Mouse (Mus musculus) myocyte (in vitro differentiated cells): ENCODE data around the gene Spag5. TPM values are rescaled to one million over a fixed set of nuclear protein-coding genes. Genes with fewer than 3 reads are reported as not detected.
A peak's percentile ranks its signal among the peaks of the same experiment; 100 is the strongest.

ENCODE experiments used
- H3K27me3 ChIP-seq: one replicate; pipeline ENCODE4 v1.6.1; 2011; ENCODE audit not compliant: control insufficient read depth, insufficient read depth, insufficient read length
- H3K36me3 ChIP-seq: one replicate; pipeline ENCODE4 v1.6.1; 2011; ENCODE audit not compliant: control insufficient read depth, insufficient read depth
- H3K4me2 ChIP-seq: one replicate; pipeline ENCODE4 v1.6.1; 2011; ENCODE audit warnings: low read depth, control low read depth
- H3K4me3 ChIP-seq: one replicate; pipeline ENCODE4 v1.5.1; 2011; ENCODE audit warnings: mild to moderate bottlenecking, control low read depth, moderate library complexity
- H3K79me2 ChIP-seq: one replicate; pipeline ENCODE4 v1.6.1; 2011; ENCODE audit not compliant: control insufficient read depth, insufficient read depth
- H3ac ChIP-seq: one replicate; pipeline ENCODE4 v1.6.1; 2011; ENCODE audit not compliant: control insufficient read depth, insufficient read length
- CEBPB ChIP-seq: IDR thresholded peaks from 2 replicates; pipeline ENCODE4 v1.6.1; 2011; ENCODE audit warnings: mild to moderate bottlenecking, moderate library complexity; ENCODE audit not compliant: poor library complexity, insufficient read depth, severe bottlenecking
- E2F4 ChIP-seq: IDR thresholded peaks from one replicate; pipeline ENCODE4 v1.6.1; 2011; ENCODE audit warnings: mild to moderate bottlenecking, control low read depth, moderate library complexity; ENCODE audit not compliant: insufficient read depth
- MAX ChIP-seq: IDR thresholded peaks from one replicate; pipeline ENCODE4 v1.6.1; 2011; ENCODE audit warnings: low read depth, mild to moderate bottlenecking, control low read depth
- MYOD1 ChIP-seq, 3 experiments: IDR thresholded peaks; one replicate each; pipeline ENCODE4 v1.6.1; 2011; ENCODE audit warnings: control low read depth in 2 of 3, low read depth in 2 of 3, mild to moderate bottlenecking in 2 of 3, moderate library complexity in 1 of 3; ENCODE audit not compliant: insufficient read length in 2 of 3, control insufficient read depth in 1 of 3
- MYOG ChIP-seq, 3 experiments: IDR thresholded peaks; one replicate each; pipeline ENCODE4 v1.6.1; 2011; ENCODE audit warnings: control low read depth in 2 of 3, low read depth in 2 of 3, mild to moderate bottlenecking in 2 of 3; ENCODE audit not compliant: insufficient read length in 2 of 3, control insufficient read depth in 1 of 3, insufficient read depth in 1 of 3
- POLR2A ChIP-seq: IDR thresholded peaks from one replicate; pipeline ENCODE4 v1.6.1; 2011; ENCODE audit warnings: low read depth, mild to moderate bottlenecking, control low read depth, moderate library complexity; ENCODE audit not compliant: insufficient read length
- POLR2AphosphoS2 ChIP-seq: IDR thresholded peaks from one replicate; pipeline ENCODE4 v1.6.1; 2011; ENCODE audit warnings: low read depth, control low read depth; ENCODE audit not compliant: insufficient read length
- REST ChIP-seq: IDR thresholded peaks from one replicate; pipeline ENCODE4 v1.6.1; 2011; ENCODE audit warnings: mild to moderate bottlenecking, control low read depth, moderate library complexity; ENCODE audit not compliant: insufficient read depth, insufficient read length
- SRF ChIP-seq: IDR thresholded peaks from one replicate; pipeline ENCODE4 v1.6.1; 2011; ENCODE audit warnings: low read depth; ENCODE audit not compliant: control insufficient read depth, insufficient read length
- TCF12 ChIP-seq: IDR thresholded peaks from one replicate; pipeline ENCODE4 v1.6.1; 2011; ENCODE audit warnings: mild to moderate bottlenecking, control low read depth; ENCODE audit not compliant: poor library complexity, insufficient read depth, severe bottlenecking
- TCF3 ChIP-seq: IDR thresholded peaks from one replicate; pipeline ENCODE4 v1.6.1; 2011; ENCODE audit warnings: low read depth, control low read depth; ENCODE audit not compliant: insufficient read length
- USF1 ChIP-seq: IDR thresholded peaks from one replicate; pipeline ENCODE4 v1.6.1; 2011; ENCODE audit warnings: low read depth, mild to moderate bottlenecking, control low read depth, moderate library complexity
- polyA plus RNA-seq: library from polyadenylated mRNA; unstranded; fragments of >200 nt; fragmentation: generic; extraction: Trizol; gene quantifications from one replicate; pipeline ENCODE4 v1.2.1, GENCODE M21; 2012; ENCODE audit warnings: missing spikeins

The Spag5 gene
- polyA plus RNA-seq, 1 experiment: 19.2 TPM

GRCm38 (mm10) chr11:78322076-78322831, 20.9 kb downstream of the Spag5 start:
- Histone ChIP-seq H3K36me3 (peaks cover 29% of the 10 kb centered on the region), H3K4me2 (no peak overlapping the region), H3K79me2 (no peaks in the 10 kb centered on the region), H3ac (no peak overlapping the region), H3K4me3 (no peak overlapping the region), H3K27me3 (no peaks in the 10 kb centered on the region)
- TF ChIP-seq REST (no peak), CEBPB (no peak), MAX (no peak), MYOG (IDR thresholded peaks at IDR 0.05; ENCODE audit: control insufficient read depth in 1 of 3, insufficient read depth in 1 of 3, insufficient read length in 2 of 3, low read depth in 2 of 3) (no peak), POLR2AphosphoS2 (no peak), MYOD1 (IDR thresholded peaks at IDR 0.05; ENCODE audit: control insufficient read depth in 1 of 3, insufficient read length in 2 of 3, low read depth in 2 of 3) (no peak), E2F4 (no peak), POLR2A (no peak), USF1 (no peak), TCF3 (no peak), TCF12 (no peak), SRF (no peak)

DNA sequence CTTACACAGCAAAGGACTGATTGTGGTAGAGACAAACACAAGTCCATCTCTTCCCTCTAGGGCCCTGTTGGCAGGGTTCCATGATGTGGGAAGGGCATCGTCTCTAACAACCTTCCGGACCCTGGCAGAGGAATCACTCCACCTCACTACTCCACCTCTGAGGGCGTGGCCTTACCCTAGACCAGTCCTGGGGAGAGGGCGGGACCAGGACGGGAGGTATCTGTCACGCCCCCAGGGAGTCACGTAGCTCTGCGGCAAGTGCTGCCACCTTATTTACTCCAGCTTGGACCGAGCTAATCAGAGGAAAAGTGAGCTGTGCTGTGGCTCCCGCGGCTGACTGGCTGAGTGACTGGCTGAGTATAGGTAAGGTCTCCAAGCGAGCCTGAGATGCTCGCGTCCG, 21.5 kb downstream of the Spag5 start, which contains the start of gene Aldoc:
Gene Aldoc, plus strand, starts transcription at position 109 of the 400 bp plus-strand sequence.
- Histone ChIP-seq H3K27me3 (no peaks in the 10 kb centered on the region), H3K36me3 (peaks cover 22% of the 10 kb centered on the region), H3ac (no peak within 1 kb of the TSS), H3K4me3 (no peak within 1 kb of the TSS), H3K4me2 (no peak within 1 kb of the TSS), H3K79me2 (no peaks in the 10 kb centered on the region)
- no peak for TF ChIP-seq MYOG (IDR thresholded peaks at IDR 0.05; ENCODE audit: control insufficient read depth in 1 of 3, insufficient read depth in 1 of 3, insufficient read length in 2 of 3, low read depth in 2 of 3)
- TF ChIP-seq POLR2AphosphoS2: peak; percentile 66
- no peak for TF ChIP-seq MAX
- TF ChIP-seq USF1: no peak
- no peak for TF ChIP-seq E2F4
- no peak for TF ChIP-seq MYOD1 (IDR thresholded peaks at IDR 0.05; ENCODE audit: control insufficient read depth in 1 of 3, insufficient read length in 2 of 3, low read depth in 2 of 3)
- TF ChIP-seq SRF: no peak
- no peak for TF ChIP-seq TCF3

GRCm38 (mm10) chr11:78324000-78324785, 22.9 kb downstream of the Spag5 start:
- H3ac ChIP-seq: no peak overlapping the region
- H3K27me3 ChIP-seq: no peaks in the 10 kb centered on the region
- no peak overlapping the region for H3K4me2 ChIP-seq
- TF ChIP-seq SRF: no peak
- TF ChIP-seq MYOG (IDR thresholded peaks at IDR 0.05; ENCODE audit: control insufficient read depth in 1 of 3, insufficient read depth in 1 of 3, insufficient read length in 2 of 3, low read depth in 2 of 3): no peak
- TF ChIP-seq CEBPB: no peak
- no peak for TF ChIP-seq MAX
- no peak for TF ChIP-seq MYOD1 (IDR thresholded peaks at IDR 0.05; ENCODE audit: control insufficient read depth in 1 of 3, insufficient read length in 2 of 3, low read depth in 2 of 3)
- TF ChIP-seq TCF12: no peak
- TF ChIP-seq REST: no peak
- no peak for TF ChIP-seq POLR2AphosphoS2
- TF ChIP-seq USF1: no peak
- TF ChIP-seq TCF3: no peak
- no peaks in the 10 kb centered on the region for H3K79me2 ChIP-seq
- peaks cover 14% of the 10 kb centered on the region for H3K36me3 ChIP-seq
- H3K4me3 ChIP-seq: no peak overlapping the region

DNA sequence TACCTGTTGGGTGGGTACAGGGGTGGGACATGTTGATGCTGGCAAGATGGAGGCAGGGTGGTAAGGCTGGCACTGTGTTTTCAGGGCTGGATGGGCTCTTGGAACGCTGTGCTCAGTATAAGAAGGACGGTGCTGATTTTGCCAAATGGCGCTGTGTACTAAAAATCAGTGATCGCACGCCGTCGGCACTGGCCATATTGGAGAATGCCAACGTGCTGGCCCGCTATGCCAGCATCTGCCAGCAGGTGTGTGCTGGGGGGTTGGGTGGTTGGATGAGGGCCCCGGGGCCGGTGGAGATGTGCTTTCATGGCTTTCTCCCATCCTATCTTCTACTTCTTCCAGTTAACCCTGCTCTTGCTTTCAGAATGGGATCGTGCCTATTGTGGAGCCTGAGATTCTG, 23.6 kb downstream of the Spag5 start:
- H3ac ChIP-seq: no peak overlapping the region
- no peaks in the 10 kb centered on the region for H3K27me3 ChIP-seq
- TF ChIP-seq E2F4: no peak
- TF ChIP-seq CEBPB: no peak
- no peak for TF ChIP-seq TCF12
- no peak for TF ChIP-seq SRF
- no peak for TF ChIP-seq POLR2AphosphoS2
- no peak for TF ChIP-seq TCF3
- no peak for TF ChIP-seq POLR2A
- TF ChIP-seq MYOD1 (IDR thresholded peaks at IDR 0.05; ENCODE audit: control insufficient read depth in 1 of 3, insufficient read length in 2 of 3, low read depth in 2 of 3): no peak
- TF ChIP-seq MAX: no peak
- no peak for TF ChIP-seq REST
- no peak for TF ChIP-seq USF1
- TF ChIP-seq MYOG (IDR thresholded peaks at IDR 0.05; ENCODE audit: control insufficient read depth in 1 of 3, insufficient read depth in 1 of 3, insufficient read length in 2 of 3, low read depth in 2 of 3): no peak
- peaks cover 14% of the 10 kb centered on the region for H3K36me3 ChIP-seq
- no peak overlapping the region for H3K4me3 ChIP-seq
- no peaks in the 10 kb centered on the region for H3K79me2 ChIP-seq
- no peak overlapping the region for H3K4me2 ChIP-seq
